Mouse (Mus musculus) forebrain, embryonic 12.5 days (tissue): ENCODE data around the gene Snapc1. TPM values are rescaled to one million over a fixed set of nuclear protein-coding genes. Genes with fewer than 3 reads are reported as not detected.

Source experiments
- ATAC-seq: fragments of 200-750 bp; cut with Nextera tagmentation; 2 replicates; pipeline ENCODE4 v1.8.0; 2017; ENCODE audit warnings: moderate TSS enrichment; ENCODE audit not compliant: low FRiP score
- H3K27ac ChIP-seq: fragments of 300-500 bp; sonication (generic); 2 replicates; pipeline ENCODE4 v1.5.1; 2016; ENCODE audit warnings: mild to moderate bottlenecking
- H3K27me3 ChIP-seq: fragments of 300-500 bp; sonication (generic); 2 replicates; pipeline ENCODE4 v1.6.1; 2016; ENCODE audit warnings: mild to moderate bottlenecking
- H3K36me3 ChIP-seq: fragments of 300-500 bp; sonication (generic); replicated peaks from 2 replicates; pipeline ENCODE4 v1.6.1; 2016; ENCODE audit warnings: mild to moderate bottlenecking
- H3K4me1 ChIP-seq: fragments of 300-500 bp; sonication (generic); 2 replicates; pipeline ENCODE4 v1.6.1; 2016
- H3K4me2 ChIP-seq: fragments of 300-500 bp; sonication (generic); 2 replicates; pipeline ENCODE4 v1.6.1; 2016; ENCODE audit warnings: mild to moderate bottlenecking, moderate library complexity
- H3K4me3 ChIP-seq: fragments of 300-500 bp; sonication (generic); replicated peaks from 2 replicates; pipeline ENCODE4 v1.5.1; 2016; ENCODE audit warnings: mild to moderate bottlenecking
- H3K9ac ChIP-seq: fragments of 300-500 bp; sonication (generic); 2 replicates; pipeline ENCODE4 v1.6.1; 2016; ENCODE audit warnings: mild to moderate bottlenecking
- H3K9me3 ChIP-seq: fragments of 300-500 bp; sonication (generic); 2 replicates; pipeline ENCODE4 v1.6.1; 2016
- WGBS: fragments of 180-500 bp; shearing (Covaris S2); methylation state at CpG from one replicate; pipeline ENCODE4 v1.1.7; 2016; 5-methylcytosine and 5-hydroxymethylcytosine counted together
- polyA plus RNA-seq: library from polyadenylated mRNA; unstranded; fragments of >200 nt; fragmentation: Nextera tagmentation; extraction: Ambion mirVana; gene quantifications from 2 replicates; pipeline ENCODE4 v1.2.1, GENCODE M21; 2016

Snapc1 gene
- 29.6 and 29.9 TPM in 2 replicates for polyA plus RNA-seq

DNA sequence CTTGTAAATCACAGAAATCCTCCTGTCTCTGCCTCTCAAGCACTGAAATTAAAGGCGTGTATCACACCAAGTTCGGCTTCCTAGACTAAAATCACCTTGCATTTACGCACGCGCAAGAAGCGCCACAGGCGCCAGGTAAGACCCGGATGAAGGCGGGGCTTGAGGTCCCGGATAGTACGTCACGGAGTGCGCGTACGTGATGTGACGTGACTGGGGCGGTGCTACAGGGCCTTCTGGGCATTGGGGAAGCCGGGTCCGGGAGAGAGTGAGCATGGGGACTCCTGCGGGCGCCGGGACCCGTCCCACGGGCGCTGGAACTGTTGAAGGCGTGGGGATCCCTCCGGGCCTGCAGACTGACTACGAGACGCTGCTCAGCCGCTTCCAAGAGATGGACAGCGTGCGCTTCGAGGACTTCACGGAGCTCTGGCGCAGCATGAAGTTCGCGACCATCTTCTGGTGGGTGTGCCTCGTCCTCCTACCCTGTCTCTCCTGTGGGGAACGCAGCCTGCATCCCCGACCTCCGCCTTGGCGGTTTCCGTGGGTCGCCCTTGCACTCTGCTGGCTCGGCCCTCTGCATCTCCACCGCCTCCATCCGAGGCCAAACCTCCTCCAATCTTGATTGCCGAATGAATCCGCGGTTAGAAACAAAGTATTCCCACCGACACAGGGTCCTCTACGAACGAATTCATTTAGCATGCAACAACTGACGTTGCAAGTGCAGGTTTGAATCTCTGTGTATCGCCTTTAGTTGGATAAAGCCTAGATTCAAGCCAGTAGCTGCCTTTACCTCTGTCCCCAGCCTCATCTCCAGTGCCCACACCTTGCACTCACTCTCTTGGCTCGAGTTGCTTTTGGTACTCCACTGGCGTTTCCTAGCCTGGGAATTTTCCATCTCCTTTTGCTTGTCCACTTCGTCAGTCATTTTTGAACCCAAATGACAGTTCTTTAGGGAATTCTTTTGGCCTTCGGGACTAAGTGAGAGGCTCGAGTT lies at the start of gene Snapc1:
Gene Snapc1 (plus strand): TSS at position 191 of the 991 bp plus-strand sequence.
- no peaks in the 10 kb centered on the region for H3K9me3 ChIP-seq
- peak within 1 kb of the TSS; percentile 79 for H3K4me2 ChIP-seq
- H3K4me3 ChIP-seq: peak within 1 kb of the TSS; percentile 74
- H3K27ac ChIP-seq: peak within 1 kb of the TSS; percentile 75
- 0 out of 2 replicates have a peak, but pooled peaks cover 11% of the 10 kb centered on the region for H3K27me3 ChIP-seq
- H3K4me1 ChIP-seq: peaks cover 10% of the 10 kb centered on the region
- WGBS: 2% methylated on average over 60 of the region's 60 CpGs
- H3K36me3 ChIP-seq: peaks cover 23% of the 10 kb centered on the region
- H3K9ac ChIP-seq: peak within 1 kb of the TSS; percentile 88
- peak; percentile 100 for ATAC-seq

DNA sequence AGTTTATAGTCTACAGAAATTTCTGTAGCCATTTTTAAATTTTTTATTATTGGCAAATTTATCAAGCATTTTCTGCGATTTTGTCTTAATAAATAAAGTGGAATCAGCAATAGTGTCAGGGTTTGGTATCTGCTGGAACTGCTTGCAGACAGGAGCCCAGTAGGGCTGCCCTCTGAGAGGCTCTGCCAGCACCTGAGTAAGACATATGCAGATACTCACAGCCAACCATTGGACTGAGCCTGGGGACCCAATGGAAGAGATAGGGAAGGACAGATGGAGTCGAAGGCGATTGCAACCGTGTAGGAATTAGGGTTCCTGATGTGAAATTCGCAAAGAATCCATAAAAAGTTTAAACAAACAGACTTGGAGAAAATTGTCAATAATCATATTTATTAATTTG lies 45.8 kb upstream of the Snapc1 start:
- no peaks in the 10 kb centered on the region for H3K9me3 ChIP-seq
- H3K4me2 ChIP-seq: no peak overlapping the region
- no peak overlapping the region for H3K27ac ChIP-seq
- no peaks in the 10 kb centered on the region for H3K27me3 ChIP-seq
- H3K36me3 ChIP-seq: no peaks in the 10 kb centered on the region
- H3K4me3 ChIP-seq: no peak overlapping the region
- no peak for ATAC-seq
- no peak overlapping the region for H3K9ac ChIP-seq
- no peaks in the 10 kb centered on the region for H3K4me1 ChIP-seq
- 95% methylated on average over 5 of the region's 5 CpGs for WGBS

DNA sequence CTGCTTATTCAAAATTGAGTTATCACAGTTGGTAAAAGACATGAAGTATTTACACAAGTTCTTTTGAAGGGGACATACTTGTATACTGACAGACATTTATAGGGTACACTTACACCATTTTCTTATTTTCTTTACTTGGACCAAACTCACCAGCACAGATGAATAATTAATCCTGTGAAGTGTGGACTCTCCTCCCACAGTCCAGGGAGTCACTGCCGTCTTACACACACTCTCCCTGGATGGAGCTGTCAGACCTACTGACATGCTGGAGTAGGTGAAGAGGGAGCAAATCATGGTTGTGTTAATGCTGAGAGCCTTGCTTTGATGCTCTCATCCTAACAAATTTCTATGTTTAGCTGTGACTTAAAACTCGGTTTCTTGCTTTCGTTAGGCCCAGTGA lies 34.0 kb upstream of the Snapc1 start:
- H3K4me1 ChIP-seq: no peaks in the 10 kb centered on the region
- 88% methylated on average over 3 of the region's 3 CpGs for WGBS
- H3K4me3 ChIP-seq: no peak overlapping the region
- H3K4me2 ChIP-seq: no peak overlapping the region
- no peaks in the 10 kb centered on the region for H3K27me3 ChIP-seq
- H3K9ac ChIP-seq: no peak overlapping the region
- H3K9me3 ChIP-seq: no peaks in the 10 kb centered on the region
- no peak for ATAC-seq
- H3K36me3 ChIP-seq: peaks cover 63% of the 10 kb centered on the region
- no peak overlapping the region for H3K27ac ChIP-seq

DNA sequence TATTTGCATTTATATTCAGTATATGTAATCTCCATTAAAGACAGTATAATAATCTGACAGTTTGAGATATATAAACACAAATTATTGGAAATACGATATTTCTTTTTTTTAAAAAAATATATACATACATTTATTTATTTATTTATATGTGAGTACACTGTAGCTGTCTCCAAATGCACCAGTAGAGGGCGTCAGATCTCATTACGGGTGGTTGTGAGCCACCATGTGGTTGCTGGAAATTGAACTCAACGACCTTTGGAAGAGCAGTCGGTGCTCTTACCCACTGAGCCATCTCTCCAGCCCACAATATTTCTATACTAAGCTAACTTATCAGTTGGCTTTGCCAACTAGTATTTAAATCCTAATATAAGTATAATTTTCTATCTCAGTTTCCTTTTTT lies 33.0 kb upstream of the Snapc1 start:
- Histone ChIP-seq H3K4me2 (no peak overlapping the region), H3K27me3 (no peaks in the 10 kb centered on the region), H3K4me1 (no peaks in the 10 kb centered on the region), H3K27ac (no peak overlapping the region), H3K4me3 (no peak overlapping the region), H3K9me3 (no peaks in the 10 kb centered on the region), H3K9ac (no peak overlapping the region), H3K36me3 (peaks cover 68% of the 10 kb centered on the region)
- 62% methylated on average over 5 of the region's 5 CpGs for WGBS
- ATAC-seq: no peak

DNA sequence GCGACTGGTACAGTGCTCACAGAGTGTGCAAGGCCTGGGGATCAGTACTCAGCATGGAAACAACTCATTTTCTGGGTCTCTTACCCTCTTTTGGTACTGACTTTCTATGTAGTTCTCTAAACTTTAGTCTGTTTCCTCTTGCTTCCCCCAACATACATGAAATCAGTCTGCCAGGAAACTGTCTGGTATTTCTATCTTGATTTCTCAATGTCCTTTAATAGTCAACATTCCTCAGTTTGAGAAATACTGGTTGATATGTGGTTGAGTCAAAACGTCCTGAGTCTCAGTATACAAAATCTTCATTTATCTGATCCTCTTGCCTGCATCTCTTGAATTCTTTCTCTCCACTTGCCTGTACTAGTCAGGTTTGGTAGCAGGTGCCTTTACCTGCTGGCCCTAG lies 29.8 kb upstream of the Snapc1 start:
- Histone ChIP-seq H3K27ac (no peak overlapping the region), H3K4me3 (no peak overlapping the region), H3K9me3 (no peaks in the 10 kb centered on the region), H3K36me3 (peaks cover 72% of the 10 kb centered on the region), H3K4me1 (no peaks in the 10 kb centered on the region), H3K9ac (no peak overlapping the region), H3K27me3 (no peaks in the 10 kb centered on the region), H3K4me2 (no peak overlapping the region)
- 88% methylated on average over 2 of the region's 2 CpGs for WGBS
- ATAC-seq: no peak

DNA sequence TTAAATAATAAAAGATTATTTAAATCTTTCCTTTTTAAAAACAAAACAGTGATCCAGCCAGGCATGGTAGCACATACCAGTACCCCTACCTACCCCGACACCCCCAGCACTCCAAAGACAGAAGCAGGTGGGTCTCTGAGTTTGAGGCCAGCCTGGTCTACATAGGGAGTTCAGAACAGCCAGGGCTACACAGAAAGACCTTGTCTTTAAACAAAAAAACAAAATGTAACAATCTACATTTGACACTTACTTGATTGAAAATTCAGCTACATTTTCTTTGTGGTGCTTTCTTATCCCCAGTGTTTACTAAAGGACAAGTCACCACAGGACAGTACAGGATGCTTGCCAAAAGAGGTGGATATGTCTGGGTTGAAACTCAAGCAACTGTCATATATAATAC lies 26.9 kb upstream of the Snapc1 start, which contains the start of gene Gm49321:
Gene Gm49321 (plus strand): TSS at position 301 of the 400 bp plus-strand sequence.
- no peaks in the 10 kb centered on the region for H3K27me3 ChIP-seq
- no peak within 1 kb of the TSS for H3K9ac ChIP-seq
- WGBS: 91% methylated on average over 1 of the region's 1 CpGs
- H3K4me3 ChIP-seq: no peak within 1 kb of the TSS
- no peaks in the 10 kb centered on the region for H3K4me1 ChIP-seq
- ATAC-seq: no peak
- H3K4me2 ChIP-seq: no peak within 1 kb of the TSS
- peaks cover 72% of the 10 kb centered on the region for H3K36me3 ChIP-seq
- H3K9me3 ChIP-seq: no peaks in the 10 kb centered on the region
- no peak within 1 kb of the TSS for H3K27ac ChIP-seq

DNA sequence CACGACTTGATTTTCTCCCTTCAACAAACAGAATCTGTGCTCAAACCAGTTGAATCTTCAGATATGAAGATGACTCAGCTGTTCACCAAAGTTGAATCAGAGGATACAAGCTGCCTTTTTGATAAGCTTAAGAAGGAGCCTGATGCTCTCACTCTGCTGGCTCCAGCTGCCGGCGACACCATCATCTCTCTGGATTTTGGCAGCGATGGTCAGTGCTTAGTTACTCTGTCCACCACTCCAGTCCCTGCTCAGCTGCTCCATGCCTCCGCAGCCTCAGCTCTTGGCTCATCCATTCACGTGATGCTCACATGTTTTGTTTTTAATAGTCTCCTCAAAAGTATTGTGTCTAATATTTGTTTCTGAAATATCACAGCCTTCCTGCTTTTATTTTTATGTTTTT lies 24.7 kb upstream of the Snapc1 start:
- no peaks in the 10 kb centered on the region for H3K4me1 ChIP-seq
- WGBS: 97% methylated on average over 6 of the region's 6 CpGs
- H3K36me3 ChIP-seq: peaks cover 70% of the 10 kb centered on the region

DNA sequence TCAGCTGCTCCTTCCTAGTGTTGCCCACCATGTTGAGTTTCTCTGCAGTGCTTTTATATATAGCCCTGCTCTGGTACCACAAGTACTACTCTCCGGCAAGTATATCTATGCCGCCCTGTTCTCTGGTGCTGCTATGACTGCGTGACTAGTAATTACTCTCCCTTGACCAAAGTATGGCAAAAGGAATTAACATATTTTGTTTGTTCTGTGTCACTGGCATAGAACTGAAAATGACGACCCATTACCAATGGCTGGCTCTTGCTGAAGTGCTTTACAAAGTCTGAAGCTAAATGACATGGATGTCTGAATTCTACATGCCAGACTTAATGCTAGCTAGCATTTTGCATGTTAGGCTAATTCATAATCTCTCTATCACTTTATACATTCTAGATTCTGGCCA lies 15.9 kb upstream of the Snapc1 start:
- 88% methylated on average over 4 of the region's 4 CpGs for WGBS
- no peak overlapping the region for H3K9ac ChIP-seq
- no peak for ATAC-seq
- H3K27ac ChIP-seq: no peak overlapping the region
- peaks cover 19% of the 10 kb centered on the region for H3K36me3 ChIP-seq
- H3K4me3 ChIP-seq: no peak overlapping the region
- no peaks in the 10 kb centered on the region for H3K9me3 ChIP-seq
- H3K27me3 ChIP-seq: no peaks in the 10 kb centered on the region
- no peak overlapping the region for H3K4me2 ChIP-seq
- peaks cover 9% of the 10 kb centered on the region for H3K4me1 ChIP-seq

More for the DNA sequence above, 24.7 kb upstream of the Snapc1 start:
- Histone ChIP-seq H3K9me3 (no peaks in the 10 kb centered on the region), H3K9ac (no peak overlapping the region), H3K4me2 (no peak overlapping the region), H3K27ac (no peak overlapping the region), H3K4me3 (no peak overlapping the region), H3K27me3 (no peaks in the 10 kb centered on the region)
- ATAC-seq: no peak

DNA sequence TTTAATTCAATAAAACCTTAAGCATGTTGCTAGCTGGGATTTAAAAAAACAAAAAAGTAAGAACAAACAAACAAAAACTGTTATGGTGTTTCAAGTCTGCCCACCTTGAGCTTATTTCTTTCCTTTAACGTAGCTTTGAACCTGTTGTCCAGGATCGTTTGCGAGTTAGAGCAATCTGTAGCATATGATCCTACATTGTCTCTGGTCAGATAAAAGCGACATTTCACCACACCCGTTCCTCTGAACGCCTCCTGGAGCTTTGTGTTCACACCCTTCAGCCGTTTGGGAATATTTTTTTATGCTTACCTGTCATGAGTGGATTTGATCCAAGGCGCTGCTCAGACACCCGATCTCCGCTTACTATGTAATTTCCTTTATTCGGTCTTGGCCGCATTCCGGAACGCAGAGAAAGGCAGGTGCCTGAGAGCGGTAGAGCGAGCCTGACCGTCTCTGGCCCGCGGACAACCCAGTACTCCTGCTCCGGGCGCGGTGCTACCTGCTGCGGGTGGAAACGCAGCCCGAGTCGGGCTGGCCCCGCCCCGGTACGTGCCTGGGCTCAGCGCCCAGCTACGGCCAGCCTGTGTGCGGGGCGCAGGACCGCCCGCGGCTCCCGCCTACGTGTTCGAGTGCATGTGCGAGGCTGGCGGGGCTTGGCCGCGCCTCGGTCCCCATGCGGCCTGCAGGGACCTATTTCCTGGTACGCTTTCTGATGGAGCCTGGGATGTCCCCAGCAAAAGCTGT lies 14.8 kb upstream of the Snapc1 start:
- peak overlapping the region; percentile 79 for H3K4me2 ChIP-seq
- H3K27ac ChIP-seq: no peak overlapping the region
- no peaks in the 10 kb centered on the region for H3K27me3 ChIP-seq
- peaks cover 10% of the 10 kb centered on the region for H3K36me3 ChIP-seq
- H3K9me3 ChIP-seq: no peaks in the 10 kb centered on the region
- H3K9ac ChIP-seq: peak overlapping the region; percentile 59
- H3K4me3 ChIP-seq: peak overlapping the region; percentile 45
- WGBS: 4% methylated on average over 46 of the region's 46 CpGs
- peaks cover 11% of the 10 kb centered on the region for H3K4me1 ChIP-seq
- ATAC-seq: peak; percentile 93

DNA sequence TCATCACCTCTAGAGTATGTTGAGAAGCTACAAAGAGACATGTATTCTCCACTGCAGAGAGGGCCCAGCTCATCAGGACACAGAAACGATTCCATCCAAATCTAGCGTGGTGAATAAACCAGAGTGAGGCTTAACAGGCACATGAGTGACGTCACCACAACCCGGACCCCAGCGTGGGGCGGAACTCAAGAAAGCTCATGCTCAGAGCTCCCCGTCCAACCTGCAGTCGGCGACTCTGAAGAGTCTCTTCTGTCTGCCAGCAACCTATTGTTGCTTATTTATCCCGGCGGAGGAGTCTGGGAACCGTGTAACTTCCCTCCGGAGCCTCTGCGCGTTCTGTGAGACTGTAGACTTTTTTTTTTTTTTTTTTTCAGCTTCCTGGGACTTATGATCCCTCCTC lies 11.4 kb upstream of the Snapc1 start:
- Histone ChIP-seq H3K36me3 (no peaks in the 10 kb centered on the region), H3K4me2 (peak overlapping the region; percentile 51), H3K27ac (no peak overlapping the region), H3K4me3 (peak overlapping the region; percentile 28), H3K9me3 (no peaks in the 10 kb centered on the region), H3K9ac (0 out of 2 replicates have a peak overlapping the region, but pooled peaks have one; percentile 33), H3K27me3 (no peaks in the 10 kb centered on the region), H3K4me1 (peaks cover 11% of the 10 kb centered on the region)
- 10% methylated on average over 15 of the region's 15 CpGs for WGBS
- ATAC-seq: peak; percentile 59; the same call in 1 of the 2 replicates

DNA sequence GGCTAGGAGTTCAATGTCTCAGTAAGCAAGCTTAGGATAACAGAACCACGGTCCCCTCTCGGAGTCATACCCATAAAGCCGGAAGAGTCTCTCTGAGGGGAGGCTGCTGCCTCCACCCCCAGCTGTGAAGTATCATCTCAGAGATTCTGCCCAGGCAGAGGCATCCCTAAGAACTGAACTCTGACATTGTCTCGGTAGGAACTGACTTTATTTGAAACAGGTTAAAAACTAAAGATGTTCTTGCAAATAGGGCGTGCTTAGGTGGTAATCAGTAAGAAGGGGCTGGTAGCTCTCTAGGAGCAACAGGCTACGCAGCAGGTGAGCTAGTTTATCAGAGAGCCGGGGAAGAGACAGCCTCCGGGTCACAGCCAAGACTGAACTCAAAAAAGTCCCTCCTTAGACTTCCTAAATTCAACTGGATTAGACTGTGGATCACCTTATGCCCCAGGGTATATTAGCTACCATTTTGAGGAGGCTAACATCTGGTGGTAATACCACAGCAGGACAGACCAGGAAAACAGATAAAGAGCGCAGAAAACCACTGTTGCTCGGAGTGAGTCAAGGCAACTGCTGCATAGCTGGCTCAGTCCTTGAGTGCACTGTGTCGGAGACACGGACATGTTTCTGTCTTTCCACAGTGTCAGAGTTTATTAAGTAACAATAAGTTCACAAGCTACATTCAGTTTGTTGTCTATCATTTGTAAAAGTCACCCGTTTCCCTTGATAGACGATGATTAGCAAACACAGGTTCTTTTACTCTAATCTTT lies 10.7 kb upstream of the Snapc1 start:
- Histone ChIP-seq H3K9ac (0 out of 2 replicates have a peak overlapping the region, but pooled peaks have one; percentile 33), H3K4me1 (peaks cover 11% of the 10 kb centered on the region), H3K9me3 (no peaks in the 10 kb centered on the region), H3K4me3 (peak overlapping the region; percentile 28), H3K4me2 (peak overlapping the region; percentile 51), H3K36me3 (no peaks in the 10 kb centered on the region), H3K27me3 (no peaks in the 10 kb centered on the region), H3K27ac (no peak overlapping the region)
- WGBS: 54% methylated on average over 14 of the region's 14 CpGs
- no peak for ATAC-seq

DNA sequence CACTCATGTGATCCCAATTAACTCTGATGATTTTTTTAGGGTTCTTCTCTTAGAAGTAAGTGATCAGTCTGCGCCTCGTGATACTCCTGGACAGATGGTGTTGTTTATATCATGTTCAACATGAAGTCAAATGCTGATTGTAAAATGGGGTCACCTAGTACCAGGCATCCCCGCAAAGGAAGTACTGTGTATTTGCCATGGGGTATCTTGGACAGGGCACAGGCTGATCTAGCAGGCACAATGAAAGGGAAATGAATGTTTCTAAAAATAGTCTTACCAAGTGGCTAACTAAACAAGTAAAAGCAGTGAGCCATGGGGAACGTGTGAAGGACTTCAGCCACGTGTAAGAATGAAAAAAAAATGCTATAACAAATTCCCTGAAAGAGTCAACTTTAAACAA lies 9.5 kb upstream of the Snapc1 start:
- no peaks in the 10 kb centered on the region for H3K27me3 ChIP-seq
- H3K4me3 ChIP-seq: no peak overlapping the region
- no peaks in the 10 kb centered on the region for H3K9me3 ChIP-seq
- WGBS: 86% methylated on average over 5 of the region's 5 CpGs
- no peak overlapping the region for H3K27ac ChIP-seq
- no peak overlapping the region for H3K4me2 ChIP-seq
- H3K4me1 ChIP-seq: peaks cover 8% of the 10 kb centered on the region
- no peak for ATAC-seq
- no peak overlapping the region for H3K9ac ChIP-seq
- no peaks in the 10 kb centered on the region for H3K36me3 ChIP-seq
